Mouse (Mus musculus) embryonic facial prominence, embryonic 14.5 days (tissue): ENCODE results near the gene Mov10l1. TPM values are rescaled to one million over a fixed set of nuclear protein-coding genes. Genes with fewer than 3 reads are reported as not detected.

Source experiments
- ATAC-seq: fragments of 200-750 bp; cut with Nextera tagmentation; 2 replicates; pipeline ENCODE4 v1.8.0; 2017; ENCODE audit warnings: low read depth, moderate number of reproducible peaks, moderate TSS enrichment
- DNase-seq: peaks from one replicate; pipeline ENCODE4 v3.0.0-alpha.2; 2015; ENCODE audit warnings: low spot score
- H3K27ac ChIP-seq: fragments of 300-500 bp; sonication (generic); replicated peaks from 2 replicates; pipeline ENCODE4 v1.5.1; 2014; ENCODE audit warnings: low read depth, mild to moderate bottlenecking, low read length, moderate library complexity
- H3K27me3 ChIP-seq: fragments of 300-500 bp; sonication (generic); replicated peaks from 2 replicates; pipeline ENCODE4 v1.6.1; 2014; ENCODE audit warnings: low read length; ENCODE audit not compliant: control insufficient read depth, insufficient read depth
- H3K36me3 ChIP-seq: fragments of 300-500 bp; sonication (generic); 2 replicates; pipeline ENCODE4 v1.6.1; 2014; ENCODE audit warnings: low read length, mixed read lengths; ENCODE audit not compliant: control insufficient read depth, insufficient read depth
- H3K4me1 ChIP-seq: fragments of 300-500 bp; sonication (generic); 2 replicates; pipeline ENCODE4 v1.6.1; 2014; ENCODE audit warnings: antibody characterized with exemption, low read length; ENCODE audit not compliant: control insufficient read depth, insufficient read depth
- H3K4me2 ChIP-seq: fragments of 300-500 bp; sonication (generic); 2 replicates; pipeline ENCODE4 v1.6.1; 2014; ENCODE audit warnings: low read depth, mild to moderate bottlenecking, low read length, moderate library complexity, mixed read lengths
- H3K4me3 ChIP-seq: fragments of 300-500 bp; sonication (generic); 2 replicates; pipeline ENCODE4 v1.5.1; 2014; ENCODE audit warnings: low read depth, mild to moderate bottlenecking, low read length
- H3K9ac ChIP-seq: fragments of 300-500 bp; sonication (generic); 2 replicates; pipeline ENCODE4 v1.6.1; 2014; ENCODE audit warnings: low read depth, mild to moderate bottlenecking, low read length, moderate library complexity, mixed read lengths
- H3K9me3 ChIP-seq: fragments of 300-500 bp; sonication (generic); 2 replicates; pipeline ENCODE4 v1.6.1; 2016; ENCODE audit warnings: low read length; ENCODE audit not compliant: control insufficient read depth
- WGBS: fragments of 180-500 bp; shearing (Covaris S2); extraction: QIAGEN DNeasy Blood & Tissue Kit; methylation state at CpG from one replicate; pipeline ENCODE4 v1.1.7; 2014; 5-methylcytosine and 5-hydroxymethylcytosine counted together
- polyA plus RNA-seq: library from polyadenylated mRNA; unstranded; fragments of >200 nt; fragmentation: Nextera tagmentation; extraction: Ambion mirVana; gene quantifications from 2 replicates; pipeline ENCODE4 v1.2.1, GENCODE M21; 2014

Mov10l1 gene
- polyA plus RNA-seq, 1 experiment from 2014 or later: 0.26 TPM

- WGBS: 15% methylated on average over 11 of the region's 11 CpGs
- no peak for ATAC-seq
- Histone ChIP-seq H3K9ac (peak within 1 kb of the TSS; percentile 80), H3K9me3 (no peaks in the 10 kb centered on the region), H3K4me3 (peak within 1 kb of the TSS; percentile 57), H3K27me3 (no peaks in the 10 kb centered on the region), H3K4me2 (peak within 1 kb of the TSS; percentile 84), H3K4me1 (peaks cover 31% of the 10 kb centered on the region), H3K36me3 (peaks cover 6% of the 10 kb centered on the region; the same call in 1 of the 2 replicates), H3K27ac (peak within 1 kb of the TSS; percentile 87)
- peak; percentile 44 for DNase-seq
These were observed 92.1 kb downstream of the Mov10l1 start, which contains the start of gene Trabd for GRCm38 (mm10) chr15:89074613-89075477. Trabd (plus strand) TSS chr15:89075124.

GRCm38 (mm10) chr15:89075478-89076147 lies 92.9 kb downstream of the Mov10l1 start:
- ATAC-seq: peak; percentile 94

GRCm38 (mm10) chr15:89076156-89076731 lies 93.5 kb downstream of the Mov10l1 start:
- peaks cover 15% of the 10 kb centered on the region; the same call in 1 of the 2 replicates for H3K36me3 ChIP-seq
- ATAC-seq (no peak; the same call in none of the 2 replicates), DNase-seq (peak; percentile 40)
- 0% methylated on average over 14 of the region's 39 CpGs for WGBS
- peak overlapping the region; percentile 80 for H3K9ac ChIP-seq
- peaks cover 31% of the 10 kb centered on the region for H3K4me1 ChIP-seq
- H3K9me3 ChIP-seq: no peaks in the 10 kb centered on the region
- no peaks in the 10 kb centered on the region for H3K27me3 ChIP-seq
- H3K4me2 ChIP-seq: peak overlapping the region; percentile 84
- peak overlapping the region; percentile 57 for H3K4me3 ChIP-seq
- peak overlapping the region; percentile 62 for H3K27ac ChIP-seq

More at GRCm38 (mm10) chr15:89075478-89076147, 92.9 kb downstream of the Mov10l1 start:
- DNase-seq: peak; percentile 95
- peaks cover 9% of the 10 kb centered on the region; the same call in 1 of the 2 replicates for H3K36me3 ChIP-seq
- peak overlapping the region; percentile 84 for H3K4me2 ChIP-seq
- H3K4me1 ChIP-seq: peaks cover 31% of the 10 kb centered on the region
- H3K9me3 ChIP-seq: no peaks in the 10 kb centered on the region
- H3K27ac ChIP-seq: peak overlapping the region; percentile 87
- H3K9ac ChIP-seq: peak overlapping the region; percentile 80
- under 1% methylated on average over 21 of the region's 59 CpGs for WGBS
- no peaks in the 10 kb centered on the region for H3K27me3 ChIP-seq
- peak overlapping the region; percentile 57 for H3K4me3 ChIP-seq

- Histone ChIP-seq H3K4me2 (peak overlapping the region; percentile 84), H3K9me3 (no peaks in the 10 kb centered on the region), H3K27me3 (no peaks in the 10 kb centered on the region), H3K27ac (no peak overlapping the region), H3K36me3 (peaks cover 34% of the 10 kb centered on the region), H3K4me3 (no peak overlapping the region), H3K9ac (no peak overlapping the region; the same call in 1 of the 2 replicates), H3K4me1 (peaks cover 31% of the 10 kb centered on the region)
- DNase-seq: peak; percentile 30
- no peak for ATAC-seq
- WGBS: 65% methylated on average over 9 of the region's 9 CpGs
These were observed 95.6 kb downstream of the Mov10l1 start for GRCm38 (mm10) chr15:89078208-89078836.

- ATAC-seq: no peak
- no peak overlapping the region for H3K9ac ChIP-seq
- DNase-seq: no peak
- no peak overlapping the region for H3K4me3 ChIP-seq
- peaks cover 72% of the 10 kb centered on the region for H3K36me3 ChIP-seq
- H3K4me2 ChIP-seq: no peak overlapping the region
- H3K27me3 ChIP-seq: no peaks in the 10 kb centered on the region
- no peaks in the 10 kb centered on the region for H3K4me1 ChIP-seq
- 89% methylated on average over 1 of the region's 1 CpGs for WGBS
- no peak overlapping the region for H3K27ac ChIP-seq
- no peaks in the 10 kb centered on the region for H3K9me3 ChIP-seq
These were observed 101.2 kb downstream of the Mov10l1 start for GRCm38 (mm10) chr15:89083906-89084305.

GRCm38 (mm10) chr15:89084826-89085225 lies 102.1 kb downstream of the Mov10l1 start:
- H3K36me3 ChIP-seq: peaks cover 66% of the 10 kb centered on the region
- WGBS: 90% methylated on average over 2 of the region's 2 CpGs

GRCm38 (mm10) chr15:89088607-89089247 lies 106.0 kb downstream of the Mov10l1 start, which contains the start of gene Selenoo:
Selenoo (plus strand) TSS chr15:89089084.
- DNase-seq: peak; percentile 95
- Histone ChIP-seq H3K27ac (peak within 1 kb of the TSS; percentile 63), H3K4me3 (peak within 1 kb of the TSS; percentile 98), H3K4me1 (peaks cover 9% of the 10 kb centered on the region), H3K36me3 (peaks cover 51% of the 10 kb centered on the region), H3K4me2 (peak within 1 kb of the TSS; percentile 95), H3K9ac (peak within 1 kb of the TSS; percentile 95), H3K9me3 (no peaks in the 10 kb centered on the region), H3K27me3 (no peaks in the 10 kb centered on the region)
- 4% methylated on average over 15 of the region's 38 CpGs for WGBS
- ATAC-seq: peak; percentile 94

More at GRCm38 (mm10) chr15:89084826-89085225, 102.1 kb downstream of the Mov10l1 start:
- Histone ChIP-seq H3K27me3 (no peaks in the 10 kb centered on the region), H3K4me1 (peaks cover 2% of the 10 kb centered on the region), H3K27ac (no peak overlapping the region), H3K4me2 (no peak overlapping the region), H3K4me3 (no peak overlapping the region), H3K9me3 (no peaks in the 10 kb centered on the region), H3K9ac (no peak overlapping the region)
- DNase-seq (no peak), ATAC-seq (no peak)
